Mouse (Mus musculus) heart, postnatal 14 days (tissue): Measurements from ENCODE around the gene Polr2l. TPM values are rescaled to one million over a fixed set of nuclear protein-coding genes. Genes with fewer than 3 reads are reported as not detected.
A peak's percentile ranks its signal among the peaks of the same experiment; 100 is the strongest.

Source experiments
- DNase-seq, 2 experiments: peaks; one replicate each; pipeline ENCODE4 v3.0.0; 2021 to 2022
- intact Hi-C: fragments of 180-260 bp; cut with DNase I; formaldehyde crosslinking; loops from one replicate; pipeline ENCODE4 v1.15.1; 2025
- total RNA-seq, 2 experiments: library from RNA; stranded (reverse); gene quantifications; 2 replicates each; pipeline ENCODE4 v1.2.3; 2021

The Polr2l gene
- total RNA-seq, 2 experiments from 2014 or later = 69.8 to 71.4 TPM

DNA sequence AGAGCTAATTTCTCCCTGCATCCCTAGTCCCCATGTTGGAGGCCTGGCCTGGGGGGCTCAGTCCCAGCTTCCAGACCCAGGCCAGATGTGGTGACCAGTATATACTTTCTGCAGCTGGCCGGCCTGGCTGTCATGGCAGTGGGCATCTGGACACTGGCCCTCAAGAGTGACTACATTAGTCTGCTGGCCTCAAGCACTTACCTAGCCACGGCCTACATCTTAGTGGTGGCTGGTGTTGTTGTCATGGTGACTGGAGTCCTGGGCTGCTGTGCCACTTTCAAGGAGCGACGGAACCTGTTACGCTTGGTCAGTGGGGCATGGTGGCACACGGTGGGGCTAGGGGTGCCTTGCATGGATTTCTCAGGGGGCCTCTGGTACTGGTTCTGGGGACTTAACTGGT lies 5.6 kb downstream of the Polr2l start:
- no peak for DNase-seq
- intact Hi-C loops = no loop called here

DNA sequence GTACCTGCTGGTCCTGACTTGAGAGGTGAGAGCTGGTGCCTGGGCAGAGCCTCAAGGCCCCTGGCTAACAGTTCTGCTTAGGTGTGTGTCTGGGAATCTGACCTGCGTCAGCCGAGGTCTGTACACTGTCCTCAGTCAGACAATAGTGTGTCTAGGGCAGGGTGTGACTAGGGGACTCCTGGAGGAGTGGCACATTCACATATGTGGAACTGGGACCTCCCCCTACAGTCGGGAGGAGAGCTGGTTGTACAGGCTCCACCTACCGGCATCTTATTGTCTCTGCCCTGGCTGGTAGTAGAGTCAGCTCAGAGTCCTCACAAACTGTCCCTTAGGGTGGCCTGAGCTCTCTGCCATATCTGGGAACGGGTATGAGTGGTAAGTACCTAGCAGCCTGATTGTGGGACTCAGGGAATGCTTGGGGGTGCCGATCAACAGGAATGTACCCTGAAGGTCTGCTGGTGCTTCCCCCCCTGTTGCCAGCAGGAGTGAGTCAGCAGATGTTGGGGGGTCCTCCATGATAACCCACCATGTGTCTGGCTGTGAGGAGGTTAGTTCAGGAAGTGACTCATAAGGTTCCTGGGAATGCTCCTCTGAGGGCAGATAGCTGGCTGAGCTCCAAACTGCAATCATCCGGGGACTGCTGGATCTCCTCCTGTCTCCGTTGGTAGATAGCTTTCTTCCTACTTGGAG lies 6.3 kb downstream of the Polr2l start:
- intact Hi-C loops = no loop called here
- peak; percentile 64 to 74 for DNase-seq

DNA sequence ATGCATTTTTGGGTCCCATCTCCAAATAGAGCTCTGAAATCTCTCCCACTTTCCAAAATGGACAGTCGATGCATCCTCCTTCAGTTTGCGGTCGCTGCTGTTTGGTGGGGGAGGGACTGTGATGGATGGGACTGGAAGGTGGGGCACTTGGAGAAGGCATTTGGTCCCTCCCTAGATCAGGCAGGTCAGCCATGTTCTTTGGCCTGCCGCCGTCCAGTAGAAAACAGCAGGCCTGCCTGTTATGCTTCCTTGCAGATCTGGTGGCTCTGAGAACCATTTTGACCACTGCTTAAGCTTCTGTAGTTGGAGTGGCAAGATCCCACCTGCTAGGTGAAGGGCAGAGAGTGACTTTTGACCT lies 6.8 kb downstream of the Polr2l start:
- DNase-seq = peak; percentile 42 to 53
- intact Hi-C loops = no loop called here

DNA sequence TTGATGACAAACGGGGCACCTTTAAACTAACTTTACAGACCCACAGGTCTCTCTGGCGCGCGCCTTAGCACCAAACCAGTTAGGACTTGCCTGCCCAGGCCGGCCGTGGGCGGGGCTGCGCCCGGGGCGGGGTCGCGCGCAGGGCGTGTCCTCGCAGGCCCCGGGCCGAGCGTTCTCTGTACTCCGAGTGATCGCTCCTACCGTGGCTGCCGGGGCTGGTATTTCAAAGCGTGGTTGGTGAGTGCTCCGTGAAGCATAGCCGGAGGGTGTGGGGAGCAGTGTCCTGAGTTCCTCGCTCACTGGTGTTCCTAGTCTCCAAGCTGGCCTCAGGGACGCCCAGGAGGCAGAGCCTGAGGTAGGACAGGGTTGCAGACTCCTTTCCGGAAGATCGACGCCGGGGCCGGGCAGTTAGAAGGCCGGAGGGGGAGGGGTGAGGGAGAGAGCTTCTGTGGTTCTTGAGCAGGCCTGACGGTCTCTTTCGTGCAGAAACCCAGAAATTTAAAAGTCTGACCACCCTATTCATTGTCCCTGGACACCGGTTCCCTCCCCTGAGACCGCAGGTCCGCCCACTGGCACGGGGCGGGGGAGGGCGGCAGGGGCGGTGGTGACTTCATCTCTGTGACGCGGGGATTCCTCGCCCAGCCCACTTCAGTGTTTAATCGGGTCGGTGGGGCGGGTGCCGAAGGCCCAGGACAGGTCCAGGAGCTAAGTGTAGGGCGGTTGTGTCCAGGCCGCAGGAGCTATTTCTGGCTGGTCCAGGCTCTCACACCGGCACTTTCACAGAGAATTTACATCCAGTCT lies 7.5 kb downstream of the Polr2l start, which contains the start of gene Cd151:
Cd151 (plus strand) TSS at position 163 of the 801 bp plus-strand sequence.
- peak; percentile 92 to 94 for DNase-seq
- intact Hi-C loops = no loop called here

DNA sequence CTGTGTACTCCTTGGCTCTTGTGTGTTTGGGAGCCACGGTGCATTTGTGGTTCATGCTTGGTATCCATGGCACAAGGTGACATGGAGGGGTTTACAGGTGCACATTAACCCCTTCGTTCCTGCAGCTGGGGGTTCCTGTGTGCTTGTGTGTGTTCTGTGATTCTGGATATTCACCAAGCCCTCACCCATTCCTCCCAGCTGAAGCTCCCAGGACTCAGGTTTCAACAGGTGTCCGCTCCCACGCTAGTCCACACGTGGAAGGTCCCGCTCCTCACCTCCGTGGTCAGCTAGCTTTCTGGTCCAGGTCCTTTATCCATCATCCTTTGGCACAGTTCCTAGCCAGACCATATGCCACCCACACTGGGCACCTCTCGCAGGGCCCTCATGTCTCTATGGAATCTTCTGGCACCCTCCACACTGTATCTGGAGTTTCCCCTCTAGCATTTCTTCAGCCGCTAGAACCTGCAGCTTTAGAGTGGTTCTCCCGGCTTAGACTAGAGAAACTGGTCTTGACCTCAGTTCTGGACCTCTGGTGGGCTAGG lies 8.3 kb downstream of the Polr2l start:
- intact Hi-C loops = no loop called here
- DNase-seq = no peak

DNA sequence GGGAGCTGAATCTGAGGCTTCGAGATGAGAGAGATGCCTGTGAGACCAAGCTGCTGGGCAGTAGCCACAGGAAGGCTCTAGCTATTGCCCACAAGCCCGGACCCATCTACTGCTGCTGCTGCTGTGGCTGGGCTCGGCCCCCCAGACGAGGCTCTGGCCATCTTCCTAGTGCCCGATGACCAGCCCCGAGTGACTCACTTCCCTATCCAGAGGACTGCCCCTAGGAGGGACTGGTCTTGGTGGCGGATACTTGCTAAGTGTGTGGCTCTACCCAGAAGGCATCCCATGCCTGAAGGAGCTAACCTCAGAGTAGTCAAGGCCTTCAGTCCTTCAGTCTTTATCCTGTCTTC lies 8.9 kb downstream of the Polr2l start:
- peak; percentile 44 to 57 for DNase-seq
- intact Hi-C loops = no loop called here

DNA sequence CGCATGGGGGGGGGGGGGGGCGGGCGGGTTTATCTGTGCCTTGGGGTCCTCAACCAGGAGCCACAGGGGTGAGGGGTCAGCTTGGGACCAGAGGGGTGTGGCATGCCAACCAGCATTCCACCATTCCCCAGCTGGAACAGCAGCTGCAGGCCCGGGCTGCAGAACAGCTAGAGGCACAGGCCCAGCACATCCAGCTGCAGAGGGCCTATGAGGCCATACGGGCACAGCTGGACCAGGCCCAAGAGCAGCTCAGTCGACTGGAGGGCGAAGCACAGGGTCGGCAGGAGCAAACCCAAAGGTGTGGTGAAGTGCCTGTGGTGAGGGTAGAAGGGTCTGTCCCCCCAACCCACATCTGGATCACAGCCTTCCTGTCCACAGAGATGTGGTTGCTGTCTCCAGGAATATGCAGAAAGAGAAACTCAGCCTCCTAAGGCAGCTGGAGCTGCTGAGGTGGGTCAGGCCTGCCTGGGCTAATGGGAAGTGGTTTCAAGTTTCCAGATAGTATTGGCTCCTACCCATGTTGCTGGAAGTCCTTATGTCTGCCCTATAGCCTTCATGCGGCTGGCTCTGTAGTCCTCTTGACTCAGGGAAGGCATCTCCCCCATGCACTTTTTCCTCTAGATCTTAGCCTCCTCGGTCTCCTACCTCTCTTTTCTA lies 9.4 kb downstream of the Polr2l start:
- peak; percentile 25 to 60 for DNase-seq
- intact Hi-C loops = no loop called here

DNA sequence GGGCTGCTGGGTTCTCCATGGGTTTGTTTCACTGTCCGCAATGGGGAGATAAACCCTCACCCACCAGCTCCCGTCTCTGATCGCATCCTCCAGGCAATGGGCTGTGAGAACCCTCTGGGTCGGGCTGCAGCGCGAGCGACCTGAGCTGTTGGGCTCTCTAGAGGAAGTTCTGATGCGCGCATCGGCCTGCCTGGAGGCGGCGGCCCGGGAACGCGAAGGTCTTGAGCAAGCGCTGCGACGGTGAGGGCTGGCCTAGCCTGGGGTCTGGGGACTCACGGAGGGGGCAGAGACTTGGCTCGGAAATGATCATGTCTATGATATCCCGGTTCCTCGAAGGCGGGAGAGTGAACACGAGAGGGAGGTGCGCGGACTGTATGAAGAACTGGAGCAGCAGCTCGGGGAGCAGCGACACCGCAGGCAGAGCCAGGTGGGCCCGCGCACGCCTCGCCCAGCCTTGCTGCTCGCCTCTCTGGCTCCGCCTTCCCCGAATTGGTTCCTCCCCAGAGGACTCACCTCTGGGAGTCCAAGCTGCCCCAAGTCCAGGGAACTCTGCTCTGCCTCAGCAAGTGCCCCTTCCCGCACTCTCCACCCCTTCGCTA lies 10.2 kb downstream of the Polr2l start:
- intact Hi-C loops = no loop called here
- peak; percentile 43 to 51 for DNase-seq

DNA sequence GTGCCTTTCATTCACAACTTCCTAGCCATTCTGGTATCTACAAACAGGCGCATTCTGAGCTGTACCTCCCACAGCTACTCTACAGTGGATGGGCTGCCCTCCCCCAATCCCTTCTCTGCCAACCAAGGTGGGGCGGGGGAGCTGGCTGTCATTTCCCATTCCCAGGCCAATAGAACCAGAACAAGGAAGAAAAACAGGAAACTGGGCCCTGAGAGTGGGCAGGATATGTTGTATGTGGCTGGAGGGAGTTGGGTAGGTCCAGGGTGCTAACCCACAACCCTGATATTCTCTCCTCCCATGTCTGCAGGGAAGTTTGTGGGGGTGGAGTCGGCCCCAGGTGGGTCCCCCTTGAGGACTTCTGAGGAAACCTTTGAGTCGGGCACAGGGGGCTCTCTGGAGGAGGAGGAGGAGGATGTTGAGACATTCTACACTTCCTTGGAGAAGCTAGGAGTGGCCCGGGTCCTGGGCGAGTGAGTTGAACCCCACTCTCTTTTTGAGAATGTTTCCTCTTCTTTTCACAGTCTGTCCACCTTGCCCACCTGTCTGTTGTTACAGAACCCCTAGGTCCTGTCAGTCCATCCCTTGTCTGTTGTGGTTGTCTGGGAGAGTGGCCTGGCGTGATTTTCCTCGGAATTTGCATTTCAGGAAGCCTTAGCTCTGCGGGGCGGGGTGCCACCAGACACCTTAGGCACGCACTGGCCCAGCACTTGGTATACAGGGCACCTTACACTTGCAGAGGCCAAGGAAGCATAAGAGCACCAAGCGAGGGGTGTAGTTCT lies 10.9 kb downstream of the Polr2l start:
- peak; percentile 70 to 73 for DNase-seq
- intact Hi-C loops = no loop called here

DNA sequence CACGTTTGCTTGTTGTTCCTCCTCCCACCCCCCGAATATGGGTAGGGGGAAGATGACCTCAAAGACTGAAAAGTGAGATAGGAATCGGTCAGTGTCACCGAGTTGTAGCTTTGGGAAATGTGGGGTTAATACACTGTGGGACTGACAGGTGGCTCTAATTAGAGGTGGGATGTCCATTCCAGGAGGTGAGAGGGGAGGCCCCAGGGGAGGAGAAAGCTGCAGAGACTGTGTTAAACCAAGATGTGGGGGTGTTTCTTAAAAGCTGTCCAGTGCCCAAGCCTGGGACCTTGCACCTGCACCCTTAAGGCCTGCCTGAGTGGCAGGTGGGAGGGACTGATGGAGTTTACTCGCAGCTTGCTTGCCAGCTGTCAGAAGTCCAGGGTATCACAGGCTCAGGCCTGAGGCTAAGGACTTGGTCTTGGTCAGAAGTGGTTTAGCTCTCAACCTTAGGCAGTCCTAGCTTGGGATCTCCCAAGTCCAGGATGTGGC lies 12.6 kb downstream of the Polr2l start:
- intact Hi-C loops = no loop called here
- peak in 1 of 2 experiments; percentile 65 for DNase-seq

DNA sequence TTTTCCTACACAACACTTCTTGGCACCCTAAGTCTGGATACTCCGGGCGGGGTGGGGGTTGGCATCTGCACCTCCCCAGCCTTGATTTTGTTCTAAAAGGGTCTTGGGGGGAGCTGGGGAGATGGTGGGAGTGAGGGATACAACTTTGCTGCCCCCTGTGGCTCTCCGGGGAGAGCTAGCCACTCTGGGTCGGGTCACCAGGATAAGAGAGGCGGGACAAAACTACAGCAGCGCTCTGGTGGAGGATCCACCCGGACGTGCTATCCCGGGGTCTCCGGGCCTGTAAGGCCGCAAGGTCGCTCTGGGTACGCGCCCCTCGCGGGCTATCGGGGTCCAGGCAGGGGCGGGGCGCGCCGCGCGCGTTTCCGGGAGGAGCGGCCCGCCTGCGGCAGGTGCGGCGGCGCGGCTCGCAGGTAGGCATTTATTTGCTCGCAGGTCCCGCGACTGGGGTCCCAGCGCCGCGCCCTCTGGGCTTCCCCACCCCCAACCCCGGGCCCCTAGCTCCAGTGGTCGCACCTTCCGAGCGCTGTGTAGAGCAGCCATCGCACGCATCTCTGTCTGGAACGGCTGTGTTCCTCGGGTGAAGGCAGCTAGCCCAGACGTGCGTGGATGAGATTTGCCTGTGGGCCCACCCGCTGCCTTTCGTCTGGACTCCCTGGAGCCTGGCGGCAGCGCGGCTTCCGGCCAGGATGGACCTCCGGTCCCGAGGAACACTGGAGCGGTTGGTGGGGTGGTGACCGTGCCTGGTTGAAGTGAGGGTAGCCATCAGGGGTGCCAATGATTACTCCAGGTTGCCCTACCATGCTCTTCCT lies 13.2 kb downstream of the Polr2l start:
- intact Hi-C loops = no loop called here
- DNase-seq = peak in 1 of 2 experiments; percentile 56

DNA sequence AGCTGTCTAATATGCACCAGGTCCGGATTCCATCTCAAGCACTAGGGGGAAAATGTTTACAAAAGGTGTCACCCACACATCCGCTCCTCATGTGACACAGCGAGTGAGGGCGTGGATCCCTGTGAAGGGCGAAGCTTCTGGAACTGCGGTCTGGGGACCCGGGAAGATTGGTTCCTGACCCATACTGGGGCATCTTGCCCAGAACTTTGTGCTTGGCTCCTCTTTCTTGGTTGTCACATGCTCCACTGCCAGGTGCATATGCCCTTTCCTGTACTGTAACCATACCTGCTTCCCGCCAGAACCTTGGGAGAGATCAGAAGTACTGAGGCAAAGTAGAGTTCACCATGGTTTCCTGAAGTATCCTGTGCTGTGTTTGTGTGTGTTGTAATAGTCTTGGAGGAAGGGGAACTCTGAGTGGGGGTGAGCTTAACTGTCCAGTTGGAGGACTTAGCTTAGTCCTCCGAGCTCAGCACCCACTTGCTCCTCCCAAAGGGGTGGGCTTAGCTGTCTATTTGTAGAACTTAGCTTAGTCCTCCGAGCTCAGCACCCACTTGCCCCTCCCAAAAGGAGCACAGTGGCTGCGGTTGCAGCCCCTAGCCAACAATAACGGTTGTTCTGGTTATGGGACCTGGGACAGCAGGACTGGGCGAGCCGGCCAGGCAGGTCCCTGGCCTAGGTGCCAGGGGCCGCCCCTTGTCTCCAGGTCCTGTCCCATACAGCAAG lies 14.4 kb downstream of the Polr2l start, which contains the start of gene Cracr2b:
Cracr2b (plus strand) TSS at position 704 of the 723 bp plus-strand sequence.
- intact Hi-C loops = no loop called here
- DNase-seq = peak in 1 of 2 experiments; percentile 40

DNA sequence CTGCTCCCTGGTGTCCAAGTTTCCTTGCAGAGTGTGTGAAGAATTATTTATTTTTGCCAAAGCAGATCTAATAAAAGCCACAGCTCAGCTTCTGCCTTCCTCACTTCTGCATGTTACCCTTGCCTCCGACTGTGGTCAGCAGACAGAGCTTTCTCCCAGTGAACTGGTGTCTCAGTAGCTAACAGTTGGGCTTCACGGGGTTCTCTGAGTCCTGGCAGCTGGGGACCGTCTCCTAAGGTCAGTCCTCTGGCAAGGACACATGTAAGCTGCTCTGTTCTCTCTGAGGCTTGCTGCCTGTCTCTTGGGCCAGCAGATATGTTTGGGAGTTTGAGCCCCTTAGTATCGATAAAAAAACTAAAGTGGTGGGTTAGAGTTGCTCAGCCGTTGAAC lies 14.9 kb downstream of the Polr2l start:
- intact Hi-C loops = no loop called here
- DNase-seq = peak in 1 of 2 experiments; percentile 46

DNA sequence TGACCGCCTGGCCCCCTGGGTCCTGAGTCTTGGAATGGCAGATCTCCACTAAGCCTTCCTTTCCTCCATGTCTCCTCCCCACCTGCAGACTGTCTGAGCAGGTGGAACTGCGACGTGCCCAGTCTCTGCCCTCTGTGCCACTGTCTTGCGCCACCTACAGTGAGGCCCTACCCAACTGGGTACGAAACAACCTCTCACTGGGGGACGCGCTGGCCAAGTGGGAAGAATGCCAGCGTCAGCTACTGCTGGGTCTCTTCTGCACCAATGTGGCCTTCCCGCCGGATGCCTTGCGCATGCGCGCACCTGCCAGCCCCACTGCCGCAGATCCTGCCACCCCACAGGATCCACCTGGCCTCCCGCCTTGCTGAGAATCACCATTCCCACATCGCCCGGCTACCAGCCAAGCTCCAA lies 15.6 kb downstream of the Polr2l start:
- DNase-seq = no peak
- intact Hi-C loops = loop anchor here (5.0 kb wide), 1 partner anchor 47 kb away; the partner anchor contains the start of gene Gatd1

DNA sequence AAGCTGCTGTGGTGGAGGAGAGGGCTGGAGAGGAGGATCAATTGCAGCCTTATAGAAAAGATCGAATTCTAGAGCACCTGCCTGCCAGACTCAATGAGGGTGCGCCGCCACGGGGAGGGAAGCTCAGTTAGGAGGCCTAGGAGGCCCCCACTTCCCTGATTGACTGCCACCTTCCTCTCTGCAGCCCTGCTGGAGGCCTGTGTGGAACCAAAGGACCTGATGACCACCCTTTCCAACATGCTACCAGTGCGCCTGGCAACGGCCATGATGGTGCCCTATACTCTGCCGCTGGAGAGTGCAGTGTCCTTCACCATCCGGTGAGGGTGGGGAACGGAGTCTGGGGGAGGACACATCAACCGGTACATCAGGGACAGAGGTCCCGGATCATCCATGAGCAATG lies 16.3 kb downstream of the Polr2l start:
- DNase-seq = no peak
- intact Hi-C loops = loop anchor here (5.0 kb wide), 1 partner anchor 46 kb away; the partner anchor contains the start of gene Gatd1

DNA sequence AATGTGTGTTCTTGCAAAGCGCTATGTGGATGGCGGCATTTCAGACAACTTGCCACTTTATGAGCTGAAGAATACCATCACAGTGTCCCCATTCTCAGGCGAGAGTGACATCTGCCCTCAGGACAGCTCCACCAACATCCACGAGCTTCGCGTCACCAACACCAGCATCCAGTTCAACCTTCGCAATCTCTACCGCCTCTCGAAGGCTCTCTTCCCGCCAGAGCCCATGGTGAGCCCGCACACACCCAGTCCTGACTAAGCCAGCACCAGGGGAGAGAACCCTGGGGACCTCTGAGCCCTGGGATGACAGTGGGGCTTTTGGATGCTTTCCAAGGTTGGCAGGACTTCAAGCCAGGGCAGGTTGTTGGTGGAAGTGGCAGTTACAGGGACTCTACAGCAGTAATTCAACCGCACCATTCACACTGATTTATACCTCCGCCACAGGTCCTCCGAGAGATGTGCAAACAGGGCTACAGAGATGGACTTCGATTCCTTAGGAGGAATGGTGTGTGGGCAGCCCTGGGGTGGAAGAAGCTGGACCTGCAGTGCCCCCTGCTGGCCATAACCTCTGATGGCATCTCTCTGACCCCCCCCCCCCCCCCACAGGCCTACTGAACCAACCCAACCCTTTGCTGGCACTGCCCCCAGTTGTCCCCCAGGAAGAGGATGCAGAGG lies 16.8 kb downstream of the Polr2l start:
- peak; percentile 70 to 72 for DNase-seq
- intact Hi-C loops = loop anchor here (5.0 kb wide), 1 partner anchor 46 kb away; the partner anchor contains the start of gene Gatd1

DNA sequence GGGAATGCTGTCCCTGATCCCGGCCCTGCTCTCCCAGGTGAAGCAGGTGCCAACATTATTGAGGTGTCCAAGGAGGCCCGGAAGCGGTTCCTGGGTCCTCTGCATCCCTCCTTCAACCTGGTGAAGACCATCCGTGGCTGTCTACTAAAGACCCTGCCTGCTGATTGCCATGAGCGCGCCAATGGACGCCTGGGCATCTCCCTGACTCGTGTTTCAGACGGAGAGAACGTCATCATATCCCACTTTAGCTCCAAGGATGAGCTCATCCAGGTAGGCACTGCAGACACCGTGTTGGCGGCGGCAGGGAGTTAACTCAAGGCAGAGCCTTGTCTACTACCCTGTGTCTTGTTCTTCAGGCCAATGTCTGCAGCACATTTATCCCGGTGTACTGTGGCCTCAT lies 17.7 kb downstream of the Polr2l start:
- intact Hi-C loops = loop anchor here (5.0 kb wide), 1 partner anchor 45 kb away; the partner anchor contains the start of gene Gatd1

More for the DNA sequence above, 17.7 kb downstream of the Polr2l start:
- DNase-seq = no peak
